Mouse (Mus musculus) cerebellum, adult 9-10 months (tissue): ENCODE data around the gene March6.

Source experiments
- DNase-seq: peaks from one replicate; pipeline ENCODE4 v3.0.0; 2022

The March6 gene

GRCm38 (mm10) chr15:31414179-31414898 is 116.5 kb downstream of the March6 start:
- no peak for DNase-seq

DNA sequence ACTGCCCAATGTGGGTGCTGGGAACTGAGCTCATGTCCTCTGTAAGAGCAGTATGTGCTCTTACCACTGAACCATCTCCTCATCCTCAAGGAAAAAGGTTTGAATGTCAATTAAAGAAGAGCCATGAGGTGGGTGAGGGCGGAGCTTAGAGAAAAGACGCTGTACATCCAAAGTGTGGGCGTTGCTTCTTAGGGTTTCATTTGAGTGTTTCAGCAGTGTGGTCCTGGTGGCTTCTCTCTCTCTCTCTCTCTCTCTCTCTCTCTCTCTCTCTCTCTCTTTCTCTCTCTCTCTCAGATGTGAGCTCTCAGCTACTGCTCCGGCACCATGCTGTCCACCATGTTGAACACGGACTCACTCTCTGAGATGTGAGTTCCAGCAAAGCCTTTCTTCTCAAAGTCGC is 117.2 kb downstream of the March6 start:
- DNase-seq = no peak

DNA sequence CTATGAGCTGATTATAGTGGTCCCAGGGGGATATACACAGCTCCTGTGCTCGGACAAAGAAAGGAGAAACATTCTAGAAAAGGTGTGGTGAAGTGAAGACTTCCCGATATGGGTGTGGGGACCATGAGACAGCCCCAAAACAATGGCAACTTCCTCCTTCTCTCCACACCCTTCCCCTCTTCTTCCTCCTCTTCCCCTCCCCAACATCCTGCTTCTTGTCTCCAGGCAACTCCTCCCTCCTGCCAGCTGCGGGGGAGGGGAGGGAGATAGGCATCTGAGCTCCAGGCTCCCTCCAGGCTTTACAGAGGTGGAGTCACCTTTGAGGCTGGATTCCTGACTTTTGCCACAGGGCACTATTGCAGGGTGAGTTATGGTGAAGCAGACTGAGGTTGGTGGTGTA is 117.9 kb downstream of the March6 start:
- no peak for DNase-seq

DNA sequence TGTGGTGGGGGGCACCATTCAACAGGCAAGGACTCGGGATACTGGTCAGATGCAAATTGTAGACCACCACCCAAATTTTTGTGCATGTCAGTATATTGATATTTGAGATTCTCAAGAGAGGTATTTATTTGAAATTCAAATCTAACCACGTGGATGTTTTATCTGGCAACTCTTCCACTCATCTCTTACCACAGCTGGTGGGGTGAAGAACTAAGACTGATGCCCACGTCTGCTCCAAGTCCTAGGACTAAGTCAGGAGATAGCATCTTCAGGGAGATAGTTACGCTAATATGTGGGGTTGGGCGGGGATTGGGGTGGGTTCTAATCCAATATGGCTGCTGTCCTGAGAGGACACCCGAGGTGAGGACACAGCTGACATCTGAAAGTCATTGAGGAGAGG is 118.4 kb downstream of the March6 start:
- no peak for DNase-seq

DNA sequence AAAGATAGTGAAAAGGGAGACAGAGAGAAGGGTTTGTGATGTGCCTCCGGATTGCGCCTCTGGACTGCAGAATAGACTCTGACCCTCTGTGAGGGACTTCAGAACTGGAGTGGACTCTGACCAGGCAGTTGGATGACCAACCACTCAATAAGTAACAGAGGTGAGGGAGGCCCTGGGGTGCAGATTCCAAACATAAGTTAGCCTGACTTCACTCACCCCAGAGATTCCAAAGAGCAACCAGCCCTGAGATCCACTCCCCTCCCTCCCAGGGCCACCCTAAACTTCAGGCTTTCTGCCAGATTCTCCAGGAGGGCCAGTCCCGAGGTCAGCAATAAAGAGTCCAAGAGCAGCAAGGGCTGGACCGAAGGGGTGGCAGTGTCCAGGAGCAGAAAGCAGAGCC is 123.4 kb downstream of the March6 start:
- DNase-seq = no peak

DNA sequence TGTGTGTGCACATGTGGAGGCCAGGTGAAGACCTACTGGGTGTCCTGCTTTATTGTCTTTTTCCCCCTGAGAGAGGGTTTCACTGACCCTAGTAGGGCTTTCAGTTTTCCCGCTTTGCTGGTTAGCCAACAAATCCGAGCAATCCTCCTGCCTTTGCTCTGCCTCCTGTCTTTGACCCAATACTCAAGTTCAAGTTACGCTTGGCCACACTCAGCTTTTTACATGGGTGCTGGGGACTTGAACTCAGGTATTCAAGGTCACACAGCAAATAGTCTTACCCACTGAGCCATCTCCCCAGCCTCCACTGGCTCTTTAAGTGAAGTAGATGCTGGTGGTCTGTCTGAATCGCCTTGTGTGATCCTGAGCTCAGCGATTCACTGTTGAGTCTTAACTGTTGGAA is 124.0 kb downstream of the March6 start:
- no peak for DNase-seq
